Mouse (Mus musculus) gastrocnemius, adult 18-20 months (tissue): ENCODE data around the gene Olfr305. TPM values are rescaled to one million over a fixed set of nuclear protein-coding genes. Genes with fewer than 3 reads are reported as not detected.
"Not testable (repeated sequence)": the region's sequence is repeated elsewhere in the genome, so short reads cannot be mapped to it uniquely, and the experiment has no call there.

Source experiments
- DNase-seq: peaks from one replicate; pipeline ENCODE4 v3.0.0; 2021; ENCODE audit warnings: low spot score
- long read RNA-seq, 2 experiments: library from polyadenylated mRNA; stranded (forward); transcript quantifications; one replicate each; pipeline ENCODE4 v2.0.0; 2021
- total RNA-seq, 2 experiments: library from RNA; stranded (reverse); gene quantifications; 2 replicates each; pipeline ENCODE4 v1.2.3; 2021

The Olfr305 gene
- not detected for total RNA-seq
- long read RNA-seq, experiment 1, result 0 reads
- long read RNA-seq, experiment 2, result 0 reads

DNA sequence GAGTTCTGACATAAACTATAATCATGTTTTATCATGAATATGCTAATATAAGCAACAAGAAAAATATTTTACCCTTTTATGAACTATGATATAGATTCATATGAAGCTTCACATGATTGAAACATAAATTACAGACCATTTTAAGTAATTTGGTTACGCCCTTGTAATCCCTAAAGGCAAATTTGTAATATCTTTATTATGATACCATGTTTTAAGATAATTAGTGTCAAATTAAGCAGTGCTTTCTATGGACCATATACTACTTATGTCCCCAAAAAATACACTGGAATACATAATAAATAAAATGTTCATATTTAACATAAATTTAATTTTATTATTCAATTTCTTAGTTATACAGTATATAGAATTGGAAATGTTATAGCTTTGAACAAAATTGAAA lies at the start of gene Olfr305:
TSS of gene Olfr305 (minus strand) at position 101 of the 400 bp plus-strand sequence.
- no peak for DNase-seq

DNA sequence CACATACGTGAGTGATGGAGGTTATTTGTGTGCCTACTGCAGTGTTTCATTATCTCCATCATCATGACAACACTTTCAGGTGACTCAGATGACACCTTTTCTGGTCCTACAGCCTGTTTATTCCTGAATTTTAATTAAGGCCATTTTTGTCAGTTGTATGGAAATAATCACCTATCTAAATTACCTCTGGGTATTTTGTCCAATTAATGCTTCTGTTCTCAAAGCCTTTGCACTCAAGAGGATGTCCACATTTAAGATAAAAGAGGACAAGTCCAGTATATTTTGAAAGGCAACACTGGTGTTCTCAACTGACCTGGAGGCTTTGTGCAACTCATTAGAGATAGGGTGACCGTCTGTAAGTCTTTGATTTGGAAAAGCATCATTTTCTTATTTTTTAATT lies 36.8 kb upstream of the Olfr305 start, which contains the start of gene Olfr301:
TSS of gene Olfr301 (plus strand) at position 301 of the 400 bp plus-strand sequence.
- no peak for DNase-seq

DNA sequence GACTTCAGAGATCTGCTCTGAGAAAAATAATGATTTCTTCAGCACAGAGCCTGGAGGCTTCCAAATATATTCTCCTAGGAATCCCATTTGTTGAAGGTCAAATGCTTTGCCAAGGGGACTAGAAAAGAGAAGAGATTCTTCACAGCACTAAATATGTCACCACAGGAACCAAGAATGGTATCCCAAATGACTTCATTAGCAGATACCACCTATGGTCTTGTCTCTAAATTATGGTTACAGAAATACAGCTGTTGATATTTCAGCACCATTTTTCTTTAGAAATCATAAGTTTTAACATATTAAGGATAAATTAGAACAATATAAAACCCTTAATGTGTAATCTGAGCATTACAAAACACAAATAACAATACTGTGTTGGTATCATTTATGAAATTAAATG lies 31.0 kb upstream of the Olfr305 start, which contains the start of gene Olfr303:
TSS of gene Olfr303 (minus strand) at position 101 of the 400 bp plus-strand sequence.
- no peak for DNase-seq

DNA sequence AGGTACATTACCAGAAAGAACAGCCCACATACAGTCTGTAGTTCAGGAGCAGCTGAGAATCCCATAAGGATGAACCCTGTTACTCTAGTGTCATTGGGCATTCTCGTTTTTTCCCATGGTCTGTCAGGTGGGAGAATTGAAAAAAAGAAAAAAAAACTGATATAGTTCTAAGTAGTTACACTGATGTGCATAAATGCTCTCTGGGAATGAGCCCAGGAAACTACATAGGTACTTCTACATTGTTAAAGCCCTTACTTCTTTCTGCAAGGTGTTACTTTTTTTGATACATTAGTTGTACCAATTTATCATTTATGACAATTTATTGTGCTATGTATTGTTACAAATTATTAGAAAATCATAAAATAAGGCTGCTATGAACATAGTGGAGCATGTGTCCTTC lies 19.8 kb upstream of the Olfr305 start, which contains the start of gene Olfr304:
TSS of gene Olfr304 (minus strand) at position 101 of the 400 bp plus-strand sequence.
- no peak for DNase-seq

DNA sequence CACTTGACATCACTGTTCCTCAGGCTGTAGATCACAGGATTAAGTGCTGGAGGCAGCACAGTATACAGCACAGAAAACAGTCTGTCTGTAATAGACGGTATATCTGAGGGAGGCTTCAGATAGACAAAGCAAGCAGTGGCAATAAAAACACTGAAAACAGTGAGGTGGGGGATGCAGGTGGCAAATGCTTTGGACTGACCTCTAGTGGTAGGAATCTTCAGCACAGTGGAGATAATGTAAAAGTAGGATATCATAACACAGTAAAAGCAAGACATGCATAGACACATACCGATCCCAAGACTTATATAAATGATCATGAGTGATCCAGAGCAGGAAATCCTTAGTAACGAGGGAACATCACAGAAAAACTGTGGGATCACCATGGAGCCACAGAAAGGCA lies 19.0 kb upstream of the Olfr305 start:
- DNase-seq, result no peak

DNA sequence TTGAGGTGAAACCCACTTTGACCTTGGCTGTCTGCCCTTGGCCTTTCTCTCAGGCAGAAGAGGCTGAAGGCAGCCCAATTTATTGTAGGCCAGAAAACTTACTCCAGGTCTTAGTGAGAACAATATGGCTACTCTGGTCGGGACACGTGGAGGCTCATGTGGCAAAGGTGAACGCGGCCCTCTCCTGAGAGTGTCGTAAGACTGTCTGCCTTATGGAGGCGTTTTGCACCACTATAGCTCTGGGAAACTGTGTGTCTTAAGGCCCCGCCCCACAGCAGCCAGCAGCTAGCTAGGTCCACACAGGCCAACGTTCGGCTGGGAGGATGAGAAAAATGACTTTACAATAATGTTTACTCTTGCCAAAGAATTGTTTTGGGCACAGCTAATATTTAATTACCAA lies 20.4 kb downstream of the Olfr305 start:
- DNase-seq, result not testable (repeated sequence)

DNA sequence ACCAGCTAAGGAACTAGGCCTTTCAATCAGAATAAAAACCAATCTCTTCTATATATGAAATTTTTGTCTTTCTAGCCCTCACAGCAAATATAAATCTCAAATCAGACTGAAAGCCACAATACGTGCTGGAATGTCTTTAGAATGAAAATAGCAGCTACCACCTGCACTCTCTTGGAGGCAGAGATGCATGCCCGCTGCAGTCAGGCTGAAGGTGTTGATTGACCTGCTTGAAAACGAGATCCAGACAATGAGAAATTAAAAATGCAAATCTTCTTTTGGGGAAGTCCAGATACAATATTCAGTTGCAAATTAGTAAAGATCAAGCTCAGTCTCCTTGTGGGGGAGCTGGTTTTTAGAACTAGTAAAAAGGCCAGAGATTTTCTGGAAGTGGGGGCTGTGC lies 22.5 kb downstream of the Olfr305 start:
- no peak for DNase-seq

DNA sequence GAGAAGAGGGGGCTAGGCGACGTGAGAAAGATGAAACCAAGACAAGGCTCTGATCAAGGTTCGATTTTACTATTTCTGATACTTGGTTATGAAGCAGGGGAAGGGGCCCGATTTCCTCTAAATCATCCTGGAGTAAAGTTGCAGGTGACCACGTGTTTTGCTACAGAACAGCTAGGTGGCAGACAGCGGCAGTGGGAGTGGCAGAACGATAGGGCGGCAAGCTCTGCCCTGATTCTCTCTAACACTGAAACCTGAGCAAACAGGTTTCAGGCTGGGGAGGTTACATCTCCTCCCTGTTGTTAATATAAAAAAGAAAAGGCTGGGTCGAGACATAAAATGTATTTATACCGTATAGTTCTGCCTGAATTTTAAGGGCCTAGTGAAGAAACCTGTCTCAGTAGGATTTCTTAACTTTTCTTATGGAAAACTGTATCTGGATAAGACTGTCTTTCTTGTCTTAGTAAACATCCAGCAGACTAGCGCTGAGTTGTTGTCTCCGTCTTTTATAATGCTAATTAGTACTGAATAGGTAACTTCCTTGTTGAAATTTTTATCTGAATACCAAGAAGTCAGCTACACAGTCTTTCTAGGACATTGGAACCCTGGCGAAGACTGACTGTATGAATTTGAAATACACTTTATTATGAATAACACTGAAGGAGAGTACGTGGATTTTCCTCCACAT lies 23.7 kb downstream of the Olfr305 start:
- no peak for DNase-seq

DNA sequence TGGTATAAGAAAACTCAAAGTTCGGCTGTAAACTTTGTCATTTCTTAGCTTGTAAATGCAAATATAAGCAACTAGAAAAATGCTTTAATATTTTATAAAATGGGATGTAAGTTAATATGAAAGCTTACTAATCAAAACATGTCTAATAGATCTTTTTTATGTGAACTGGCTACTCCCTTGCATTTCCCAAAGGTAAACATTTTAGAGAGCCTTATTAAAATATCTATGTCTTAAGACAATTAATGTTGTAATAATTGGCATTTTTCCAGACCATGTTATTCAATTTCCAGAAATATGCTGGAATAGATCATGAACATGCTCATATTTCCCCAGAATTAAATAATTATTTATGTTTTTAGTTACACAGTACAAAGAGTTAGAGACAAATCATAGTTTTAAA lies 29.2 kb downstream of the Olfr305 start, which contains the start of gene Olfr307:
TSS of gene Olfr307 (minus strand) at position 101 of the 400 bp plus-strand sequence.
- DNase-seq, result no peak

DNA sequence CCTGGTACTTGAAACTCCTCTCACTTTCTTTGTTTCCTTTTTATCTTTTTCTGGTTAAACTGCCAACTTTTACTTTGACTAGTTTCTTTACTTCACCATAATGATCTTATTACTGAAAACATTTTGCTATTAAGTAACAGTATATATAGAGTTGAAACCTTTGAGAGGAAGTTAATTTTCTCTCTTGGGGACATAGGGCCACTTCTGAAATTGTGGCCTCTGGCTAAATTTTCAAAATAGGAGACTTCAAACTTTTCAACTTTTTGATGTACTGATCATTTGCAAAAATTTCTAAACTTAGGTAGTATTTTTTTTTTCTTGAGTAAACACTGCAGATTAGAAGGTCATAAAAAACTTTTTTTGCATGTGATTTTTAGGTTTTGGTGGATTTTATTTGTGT lies 41.2 kb downstream of the Olfr305 start, which contains the start of gene Olfr308:
TSS of gene Olfr308 (minus strand) at position 101 of the 400 bp plus-strand sequence.
- DNase-seq, result no peak

DNA sequence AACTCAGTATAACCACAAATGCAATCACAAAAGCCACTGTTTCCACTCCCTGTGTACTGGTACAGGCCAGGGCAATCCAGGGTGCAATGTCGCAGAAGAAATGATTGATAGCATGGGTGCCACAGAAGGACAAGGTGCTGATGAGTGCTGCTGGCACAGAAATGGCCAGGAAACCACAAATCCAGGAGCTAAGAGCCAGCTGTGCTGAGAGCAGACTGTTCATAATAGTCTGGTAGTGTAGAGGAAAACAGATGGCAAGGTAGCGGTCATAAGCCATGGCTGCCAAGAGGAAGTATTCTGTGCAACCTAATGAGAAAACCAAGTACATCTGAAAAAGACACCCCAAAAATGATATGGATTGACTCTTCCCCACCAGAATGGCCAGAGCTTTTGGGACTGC lies 45.4 kb downstream of the Olfr305 start:
- DNase-seq, result no peak

DNA sequence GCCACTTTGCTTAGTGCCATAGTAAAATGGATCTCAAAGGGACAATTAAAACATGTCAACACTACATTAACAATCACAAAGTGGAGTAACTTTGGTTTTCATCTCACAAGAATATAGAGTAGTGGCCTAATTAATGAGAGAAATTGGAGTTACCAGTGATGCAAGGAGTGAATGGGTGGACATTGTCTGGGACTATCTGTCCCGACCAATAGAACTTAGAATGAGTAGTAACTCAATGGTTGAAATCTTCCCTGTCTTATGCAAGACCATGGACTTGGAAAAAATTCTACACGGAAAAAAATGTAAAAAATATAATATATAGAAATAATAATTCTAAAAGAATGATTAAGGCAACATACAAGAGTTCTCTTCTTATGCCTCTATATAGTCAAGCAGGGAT lies 53.1 kb downstream of the Olfr305 start, which contains the start of gene Olfr309:
TSS of gene Olfr309 (minus strand) at position 101 of the 400 bp plus-strand sequence.
- no peak for DNase-seq

Other genes starting within 250 kb of the Olfr305 start
- not detected for gene Vmn2r75, start 195.2 kb downstream of the Olfr305 start, total RNA-seq
- not detected for gene Vmn2r76, start 120.6 kb downstream of the Olfr305 start, total RNA-seq
- not detected for gene Olfr310, start 89.8 kb downstream of the Olfr305 start, total RNA-seq
- gene Olfr309, start 53.2 kb downstream of the Olfr305 start, total RNA-seq, result not detected
- not detected for gene Olfr308, start 41.3 kb downstream of the Olfr305 start, total RNA-seq
- gene Olfr307, start 29.3 kb downstream of the Olfr305 start, total RNA-seq, result not detected
- not detected for gene Olfr304, start 19.7 kb upstream of the Olfr305 start, total RNA-seq
- not detected for gene Olfr303, start 30.9 kb upstream of the Olfr305 start, total RNA-seq
- not detected for gene Olfr301, start 36.9 kb upstream of the Olfr305 start, total RNA-seq
- gene Olfr299, start 93.0 kb upstream of the Olfr305 start, total RNA-seq, result not detected
- gene Olfr298, start 125.6 kb upstream of the Olfr305 start, total RNA-seq, result not detected
- gene Olfr297, start 153.0 kb upstream of the Olfr305 start, total RNA-seq, result not detected
- not detected for gene Olfr295, start 216.9 kb upstream of the Olfr305 start, total RNA-seq
- gene Olfr294, start 249.7 kb upstream of the Olfr305 start, total RNA-seq, result not detected